Mouse (Mus musculus): ENCODE results near the gene Mok.

Mok gene

GRCm38 (mm10) chr12:110768562-110768961 is 72.2 kb downstream of the Mok start:
- DNase-seq (ENCODE audit: low spot score), result no peak

- no peak for DNase-seq (ENCODE audit: low spot score)
Observed at GRCm38 (mm10) chr12:110764531-110764930, 76.2 kb downstream of the Mok start.

DNA sequence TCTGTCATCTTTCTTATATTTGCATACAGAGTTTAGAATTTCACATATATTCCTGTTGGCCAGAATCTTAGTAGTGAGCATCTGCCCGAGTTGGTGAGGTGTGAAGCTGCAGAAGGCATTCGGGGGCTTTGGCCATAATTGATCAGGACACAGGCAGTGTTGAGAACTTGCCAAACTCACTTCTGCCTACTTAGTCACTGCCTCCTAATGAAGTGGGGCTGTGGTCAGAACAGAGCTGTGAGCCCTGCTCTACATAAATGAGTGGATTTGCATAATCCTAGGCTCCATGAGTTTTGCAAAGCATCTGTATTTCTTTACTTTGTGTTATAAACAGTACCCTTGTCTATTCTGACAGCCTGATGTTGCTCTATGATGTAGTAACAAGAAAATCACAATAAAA is 78.4 kb downstream of the Mok start:
- no peak for DNase-seq (ENCODE audit: low spot score)

DNA sequence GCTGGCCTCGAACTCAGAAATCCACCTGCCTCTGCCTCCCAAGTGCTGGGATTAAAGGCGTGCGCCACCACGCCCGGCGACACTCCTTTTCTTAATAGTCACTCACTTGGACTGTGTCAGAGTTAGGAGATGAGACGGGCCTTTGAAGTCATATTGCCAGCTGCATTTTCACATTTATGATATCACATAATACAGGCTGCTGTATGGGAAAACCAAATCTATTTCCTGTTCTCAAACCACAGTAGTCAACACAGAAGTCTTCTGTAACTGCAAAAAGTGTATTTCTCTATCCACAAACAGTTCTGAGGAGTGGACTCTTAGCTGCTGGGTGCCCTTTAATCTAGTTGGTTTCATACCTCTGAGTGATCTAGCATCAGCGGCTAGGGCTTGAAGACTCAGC is 81.8 kb downstream of the Mok start:
- no peak for DNase-seq (ENCODE audit: low spot score)
